Mouse (Mus musculus): ENCODE results near the gene Slc20a1.

Slc20a1 gene

DNA sequence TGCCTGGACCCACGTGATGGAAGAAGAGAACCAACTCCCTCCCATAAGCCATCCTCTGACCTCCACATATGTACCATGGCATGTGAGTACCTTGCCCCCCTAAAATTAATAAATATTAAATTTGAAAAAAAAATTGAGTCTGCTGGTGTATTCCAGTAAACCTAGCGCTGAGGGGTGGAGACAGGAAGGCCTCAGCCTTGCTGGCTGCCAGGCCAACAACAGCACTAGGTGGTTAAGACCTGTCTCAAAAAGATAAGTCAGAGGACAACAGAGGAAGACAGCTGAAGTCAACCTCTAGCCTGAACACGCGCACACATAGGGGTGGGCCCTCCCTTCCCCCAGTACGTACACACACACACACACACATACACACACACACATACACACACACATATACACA is 16.2 kb downstream of the Slc20a1 start:
- H3K9me3 ChIP-seq (ENCODE audit: low read length), result no peaks in the 10 kb centered on the region
- no peak overlapping the region for H3K4me3 ChIP-seq (replicated peaks; ENCODE audit: low read length)
- peaks cover 38% of the 10 kb centered on the region for H3K36me3 ChIP-seq (ENCODE audit: insufficient read depth, low read length)
- TF ChIP-seq CTCF (conservative IDR thresholded peaks at IDR 0.05; ENCODE audit: low read length) (no peak), NANOG (IDR thresholded peaks at IDR 0.05; ENCODE audit: borderline replicate concordance, low read length) (no peak), POU5F1 (IDR thresholded peaks at IDR 0.05; ENCODE audit: borderline replicate concordance, low read length) (no peak)
- no peaks in the 10 kb centered on the region for H3K27me3 ChIP-seq (ENCODE audit: insufficient read depth, low read length)
- H3K4me1 ChIP-seq (replicated peaks; ENCODE audit: low read depth, low read length), result peaks cover 22% of the 10 kb centered on the region

- TF ChIP-seq NANOG (IDR thresholded peaks at IDR 0.05; ENCODE audit: borderline replicate concordance, low read length) (no peak), POU5F1 (IDR thresholded peaks at IDR 0.05; ENCODE audit: borderline replicate concordance, low read length) (no peak), CTCF (conservative IDR thresholded peaks at IDR 0.05; ENCODE audit: low read length) (no peak)
These were observed 19.1 kb downstream of the Slc20a1 start for GRCm38 (mm10) chr2:129217612-129218185.

GRCm38 (mm10) chr2:129218537-129219105 is 20.1 kb downstream of the Slc20a1 start:
- Histone ChIP-seq H3K27me3 (ENCODE audit: insufficient read depth, low read length) (no peaks in the 10 kb centered on the region), H3K36me3 (ENCODE audit: insufficient read depth, low read length) (peaks cover 4% of the 10 kb centered on the region), H3K9me3 (ENCODE audit: low read length) (no peaks in the 10 kb centered on the region), H3K4me3 (replicated peaks; ENCODE audit: low read length) (no peak overlapping the region), H3K4me1 (replicated peaks; ENCODE audit: low read depth, low read length) (peaks cover 22% of the 10 kb centered on the region)
- no peak for TF ChIP-seq POU5F1 (IDR thresholded peaks at IDR 0.05; ENCODE audit: borderline replicate concordance, low read length)
- no peak for TF ChIP-seq NANOG (IDR thresholded peaks at IDR 0.05; ENCODE audit: borderline replicate concordance, low read length)
- no peak for TF ChIP-seq CTCF (conservative IDR thresholded peaks at IDR 0.05; ENCODE audit: low read length)

More at GRCm38 (mm10) chr2:129217612-129218185, 19.1 kb downstream of the Slc20a1 start:
- H3K9me3 ChIP-seq (ENCODE audit: low read length), result no peaks in the 10 kb centered on the region
- H3K4me1 ChIP-seq (replicated peaks; ENCODE audit: low read depth, low read length), result peaks cover 22% of the 10 kb centered on the region
- 0 out of 2 replicates have a peak overlapping the region, but pooled peaks have one; percentile 18 for H3K4me3 ChIP-seq (replicated peaks; ENCODE audit: low read length)
- no peaks in the 10 kb centered on the region for H3K27me3 ChIP-seq (ENCODE audit: insufficient read depth, low read length)
- H3K36me3 ChIP-seq (ENCODE audit: insufficient read depth, low read length), result peaks cover 8% of the 10 kb centered on the region

- TF ChIP-seq CTCF (conservative IDR thresholded peaks at IDR 0.05; ENCODE audit: low read length) (no peak), POU5F1 (IDR thresholded peaks at IDR 0.05; ENCODE audit: borderline replicate concordance, low read length) (no peak), NANOG (IDR thresholded peaks at IDR 0.05; ENCODE audit: borderline replicate concordance, low read length) (no peak)
These were observed 22.6 kb downstream of the Slc20a1 start for GRCm38 (mm10) chr2:129221097-129221632.

DNA sequence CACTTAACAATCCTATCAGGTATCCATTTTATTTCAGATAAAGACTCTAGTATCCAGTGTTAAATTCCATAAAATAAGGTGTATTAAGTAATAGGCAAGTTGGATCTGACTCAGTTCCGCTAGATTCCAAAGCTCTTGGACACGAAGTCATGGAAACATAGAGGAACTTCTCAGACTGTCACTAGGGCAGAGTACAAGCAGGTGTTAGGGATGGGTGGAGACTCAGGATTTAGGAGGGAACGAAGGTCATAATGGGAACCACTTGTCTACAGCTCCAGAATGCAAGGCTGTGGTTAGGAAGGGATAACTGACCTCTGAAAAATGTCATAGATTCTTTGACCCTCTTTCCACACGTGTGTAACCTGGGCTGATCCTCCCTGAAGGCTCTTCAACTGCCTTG is 25.6 kb downstream of the Slc20a1 start:
- H3K27me3 ChIP-seq (ENCODE audit: insufficient read depth, low read length), result no peaks in the 10 kb centered on the region
- no peak for TF ChIP-seq POU5F1 (IDR thresholded peaks at IDR 0.05; ENCODE audit: borderline replicate concordance, low read length)
- no peak for TF ChIP-seq NANOG (IDR thresholded peaks at IDR 0.05; ENCODE audit: borderline replicate concordance, low read length)
- no peak for TF ChIP-seq CTCF (conservative IDR thresholded peaks at IDR 0.05; ENCODE audit: low read length)
- no peak overlapping the region for H3K4me3 ChIP-seq (replicated peaks; ENCODE audit: low read length)
- no peaks in the 10 kb centered on the region for H3K9me3 ChIP-seq (ENCODE audit: low read length)
- H3K36me3 ChIP-seq (ENCODE audit: insufficient read depth, low read length), result no peaks in the 10 kb centered on the region
- peaks cover 39% of the 10 kb centered on the region for H3K4me1 ChIP-seq (replicated peaks; ENCODE audit: low read depth, low read length)

More at GRCm38 (mm10) chr2:129221097-129221632, 22.6 kb downstream of the Slc20a1 start:
- H3K4me1 ChIP-seq (replicated peaks; ENCODE audit: low read depth, low read length), result peaks cover 42% of the 10 kb centered on the region
- H3K4me3 ChIP-seq (replicated peaks; ENCODE audit: low read length), result no peak overlapping the region
- no peaks in the 10 kb centered on the region for H3K36me3 ChIP-seq (ENCODE audit: insufficient read depth, low read length)
- H3K27me3 ChIP-seq (ENCODE audit: insufficient read depth, low read length), result no peaks in the 10 kb centered on the region
- no peaks in the 10 kb centered on the region for H3K9me3 ChIP-seq (ENCODE audit: low read length)

DNA sequence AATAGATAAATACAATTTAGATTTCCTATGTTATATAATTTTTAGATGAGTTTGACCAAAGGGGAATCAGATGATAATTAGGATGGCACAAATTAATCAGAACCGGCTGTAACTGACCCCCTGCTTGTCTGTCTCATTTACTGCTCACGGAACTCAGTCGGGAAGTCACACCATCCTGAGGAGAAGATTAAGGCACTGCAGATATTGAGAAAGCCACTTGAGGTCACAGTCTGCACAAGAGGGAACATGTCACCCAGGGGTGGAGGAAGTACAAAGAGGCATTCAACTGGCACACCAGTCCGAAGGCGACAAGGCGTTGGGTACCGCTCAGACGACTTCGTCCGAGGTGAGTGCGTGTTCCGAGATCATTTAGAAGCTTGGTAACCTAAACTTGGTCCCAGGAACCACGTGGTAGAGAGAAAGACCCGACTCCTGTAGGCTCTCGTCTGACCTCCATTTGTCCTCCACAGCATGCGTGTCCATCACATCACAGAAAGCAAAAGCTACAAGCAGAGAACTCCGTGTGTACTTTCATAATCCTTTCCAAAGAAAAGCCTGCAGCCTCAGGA is 26.8 kb downstream of the Slc20a1 start:
- H3K36me3 ChIP-seq (ENCODE audit: insufficient read depth, low read length), result no peaks in the 10 kb centered on the region
- H3K27me3 ChIP-seq (ENCODE audit: insufficient read depth, low read length), result no peaks in the 10 kb centered on the region
- H3K4me1 ChIP-seq (replicated peaks; ENCODE audit: low read depth, low read length), result peaks cover 39% of the 10 kb centered on the region
- H3K4me3 ChIP-seq (replicated peaks; ENCODE audit: low read length), result no peak overlapping the region
- no peaks in the 10 kb centered on the region for H3K9me3 ChIP-seq (ENCODE audit: low read length)
- no peak for TF ChIP-seq POU5F1 (IDR thresholded peaks at IDR 0.05; ENCODE audit: borderline replicate concordance, low read length)
- TF ChIP-seq CTCF (conservative IDR thresholded peaks at IDR 0.05; ENCODE audit: low read length), result no peak
- TF ChIP-seq NANOG (IDR thresholded peaks at IDR 0.05; ENCODE audit: borderline replicate concordance, low read length), result no peak

DNA sequence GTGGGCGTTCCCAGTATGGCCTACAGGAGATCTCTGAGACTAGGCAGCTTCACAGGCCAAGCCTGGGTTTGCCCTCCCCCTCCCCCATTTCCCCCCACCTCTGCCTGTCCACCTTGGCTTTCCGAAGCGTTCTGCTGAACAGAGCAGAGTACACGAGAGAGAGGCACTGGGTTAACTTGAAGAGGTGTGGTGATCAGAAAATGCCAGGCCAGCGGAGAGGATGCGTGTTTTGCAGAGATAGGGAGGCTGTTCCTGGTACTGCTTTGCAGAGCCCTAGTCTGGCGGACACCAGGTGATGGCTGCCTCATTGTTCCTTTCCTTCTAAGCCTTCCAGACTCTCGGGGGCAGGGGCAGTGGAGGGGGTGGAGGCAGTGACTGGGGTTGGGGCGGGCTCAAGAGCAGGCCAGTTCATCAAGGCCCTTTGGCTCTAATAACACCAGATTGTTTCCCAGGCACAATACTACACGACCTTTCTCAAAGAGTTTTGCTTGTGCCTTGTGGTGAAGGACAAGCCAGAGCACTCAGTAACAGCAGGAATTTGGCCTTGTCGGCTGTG is 27.8 kb downstream of the Slc20a1 start:
- H3K36me3 ChIP-seq (ENCODE audit: insufficient read depth, low read length), result no peaks in the 10 kb centered on the region
- TF ChIP-seq NANOG (IDR thresholded peaks at IDR 0.05; ENCODE audit: borderline replicate concordance, low read length) (no peak), POU5F1 (IDR thresholded peaks at IDR 0.05; ENCODE audit: borderline replicate concordance, low read length) (no peak), CTCF (conservative IDR thresholded peaks at IDR 0.05; ENCODE audit: low read length) (no peak)
- H3K4me1 ChIP-seq (replicated peaks; ENCODE audit: low read depth, low read length), result peaks cover 39% of the 10 kb centered on the region
- H3K9me3 ChIP-seq (ENCODE audit: low read length), result no peaks in the 10 kb centered on the region
- no peaks in the 10 kb centered on the region for H3K27me3 ChIP-seq (ENCODE audit: insufficient read depth, low read length)
- H3K4me3 ChIP-seq (replicated peaks; ENCODE audit: low read length), result peak overlapping the region; percentile 59

- H3K9me3 ChIP-seq (ENCODE audit: low read length), result no peaks in the 10 kb centered on the region
- H3K36me3 ChIP-seq (ENCODE audit: insufficient read depth, low read length), result no peaks in the 10 kb centered on the region
- H3K4me3 ChIP-seq (replicated peaks; ENCODE audit: low read length), result peak overlapping the region; percentile 59
- TF ChIP-seq CTCF (conservative IDR thresholded peaks at IDR 0.05; ENCODE audit: low read length) (no peak), POU5F1 (IDR thresholded peaks at IDR 0.05; ENCODE audit: borderline replicate concordance, low read length) (no peak), NANOG (IDR thresholded peaks at IDR 0.05; ENCODE audit: borderline replicate concordance, low read length) (no peak)
- peaks cover 42% of the 10 kb centered on the region for H3K4me1 ChIP-seq (replicated peaks; ENCODE audit: low read depth, low read length)
- no peaks in the 10 kb centered on the region for H3K27me3 ChIP-seq (ENCODE audit: insufficient read depth, low read length)
These were observed 28.5 kb downstream of the Slc20a1 start for GRCm38 (mm10) chr2:129227011-129227529.

Data from E14TG2a.4 (cell line).